Mouse (Mus musculus): ENCODE measurements around the gene Cnbp.

Cnbp gene

GRCm38 (mm10) chr6:87806028-87806427 is 44.9 kb downstream of the Cnbp start:
- DNase-seq (ENCODE audit: low spot score) = no peak

DNA sequence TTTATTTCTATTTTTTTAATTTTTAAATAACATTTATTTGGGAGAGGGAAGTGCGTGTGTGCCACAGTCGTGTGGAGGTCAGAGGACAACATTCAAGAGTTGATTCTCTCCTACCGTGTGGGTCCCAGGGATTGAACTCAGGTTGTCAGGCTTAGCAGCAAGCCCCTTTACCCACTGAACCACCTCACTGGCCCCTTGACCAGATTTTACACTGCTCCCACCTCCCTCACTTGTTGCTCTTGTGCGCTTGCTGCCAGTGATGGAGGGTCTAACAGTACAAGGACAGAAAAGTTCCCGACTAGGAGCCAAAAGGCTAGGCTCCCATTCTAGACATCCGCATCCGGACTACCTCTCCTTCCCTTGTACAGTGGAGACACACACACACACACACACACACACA is 45.5 kb downstream of the Cnbp start:
- no peak for DNase-seq (ENCODE audit: low spot score)

DNA sequence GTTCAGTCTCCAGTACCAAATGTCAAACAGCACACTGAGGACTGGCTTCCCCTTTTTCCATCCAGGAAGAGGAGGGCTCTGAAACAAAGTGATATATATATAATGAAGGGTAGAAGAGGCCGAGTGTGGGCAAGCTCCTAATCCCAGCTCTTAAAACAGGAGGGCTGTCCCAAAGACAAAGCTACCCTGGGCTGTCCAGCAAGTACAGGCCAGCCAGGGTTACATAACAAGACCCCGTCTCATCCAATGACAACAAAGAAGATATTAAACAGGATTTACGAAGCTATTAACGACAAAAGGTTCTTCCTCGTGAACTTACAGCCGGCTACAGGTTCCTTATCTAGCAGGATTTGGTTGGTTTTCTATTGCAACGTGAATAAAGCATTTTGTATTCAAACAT is 46.0 kb downstream of the Cnbp start:
- DNase-seq (ENCODE audit: low spot score) = no peak

DNA sequence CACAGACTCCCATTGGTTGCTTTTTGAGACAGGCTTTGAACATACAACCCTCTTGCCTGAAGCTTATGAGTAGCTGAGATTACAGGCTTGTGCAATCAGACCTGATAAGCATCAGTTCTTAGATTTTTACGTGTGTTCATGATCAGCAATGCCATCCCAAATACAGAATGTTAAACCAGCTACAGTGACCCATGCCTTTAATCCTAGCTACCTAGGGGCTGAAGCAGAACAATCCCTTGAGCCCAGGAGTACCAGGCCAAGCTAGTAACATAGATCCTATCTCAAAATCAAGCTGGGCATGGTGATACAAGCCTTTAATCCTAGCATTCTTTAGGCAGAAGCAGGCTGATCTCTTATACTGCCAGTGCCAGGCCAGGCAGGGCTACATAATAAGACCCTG is 46.9 kb downstream of the Cnbp start:
- no peak for DNase-seq (ENCODE audit: low spot score)

- DNase-seq (ENCODE audit: low spot score) = no peak
Observed at GRCm38 (mm10) chr6:87802462-87802861, 48.4 kb downstream of the Cnbp start.

GRCm38 (mm10) chr6:87799576-87799975 is 51.3 kb downstream of the Cnbp start:
- no peak for DNase-seq (ENCODE audit: low spot score)

DNA sequence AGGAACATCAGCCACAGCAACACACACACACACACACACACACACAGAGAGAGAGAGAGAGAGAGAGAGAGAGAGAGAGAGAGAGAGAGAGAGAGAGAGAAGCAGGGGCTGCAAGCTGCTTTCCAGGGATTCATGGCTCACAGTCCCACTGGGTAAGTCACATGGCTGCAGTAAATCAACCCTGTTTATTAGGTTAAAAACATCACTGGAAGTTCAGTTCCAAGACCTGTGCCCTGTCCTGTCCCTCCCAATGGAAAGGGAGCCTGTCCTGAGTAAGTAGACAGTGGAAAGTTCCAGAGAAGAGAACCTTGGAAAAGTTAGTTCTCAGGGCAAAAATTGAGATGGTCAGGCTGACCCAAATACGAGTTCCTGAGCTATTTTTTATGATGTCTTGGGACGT is 53.6 kb downstream of the Cnbp start:
- DNase-seq (ENCODE audit: low spot score) = no peak

GRCm38 (mm10) chr6:87796251-87796880 is 54.5 kb downstream of the Cnbp start:
- no peak for DNase-seq (ENCODE audit: low spot score)

- no peak for DNase-seq (ENCODE audit: low spot score)
Observed at GRCm38 (mm10) chr6:87795385-87796150, 55.3 kb downstream of the Cnbp start.

DNA sequence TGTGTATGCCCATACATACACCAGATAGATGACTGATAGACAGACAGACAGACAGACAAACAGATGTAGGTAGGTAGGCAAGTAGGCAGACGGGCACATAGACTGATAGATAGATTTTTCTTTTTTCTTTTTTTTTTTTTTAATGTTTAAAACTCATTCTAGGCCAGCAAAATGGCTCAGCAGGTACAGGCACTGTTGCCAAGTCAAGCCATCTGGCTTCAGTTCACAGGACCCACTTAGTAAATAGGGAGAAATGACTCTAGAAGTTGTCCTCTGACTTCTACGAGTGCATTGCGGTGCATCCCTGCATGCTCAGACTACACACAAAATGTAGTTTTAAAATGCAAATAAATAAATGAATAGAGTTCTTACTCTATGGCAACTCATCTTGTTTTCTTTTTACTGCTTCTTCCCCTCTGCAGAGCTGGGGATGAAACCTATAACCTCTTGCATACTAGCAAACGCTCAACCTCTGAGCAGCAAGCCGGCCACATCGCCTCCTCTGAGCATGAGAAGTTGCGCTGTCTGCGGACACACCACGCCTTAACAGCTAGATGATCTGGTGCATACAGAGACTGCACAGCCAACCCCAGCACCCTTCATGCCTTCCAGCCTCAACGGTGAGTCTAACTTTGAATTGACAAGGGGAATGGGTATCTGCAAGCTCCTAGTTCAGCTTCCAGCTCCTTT is 56.9 kb downstream of the Cnbp start:
- DNase-seq (ENCODE audit: low spot score) = no peak

Data from layer of hippocampus, adult 9-10 months (tissue).